Mouse (Mus musculus) MEL (cell line): Measurements from ENCODE around the gene Tmem104. TPM values are rescaled to one million over a fixed set of nuclear protein-coding genes. Genes with fewer than 3 reads are reported as not detected.

Experiments
- DNase-seq: peaks from one replicate; pipeline ENCODE4 v3.0.0; 2011; ENCODE audit warnings: low read depth, low spot score
- H3K27ac ChIP-seq: 2 replicates; pipeline ENCODE4 v1.5.1; 2012; ENCODE audit warnings: low read depth, mild to moderate bottlenecking, control low read depth, low read length, moderate library complexity; ENCODE audit not compliant: control insufficient read depth
- H3K27me3 ChIP-seq, 2 experiments: fragments of 150-350 bp in 1 of 2; sonication (generic) in 1 of 2; 2 replicates each; pipeline ENCODE4 v1.6.1; 2012; ENCODE audit warnings: low read length in 2 of 2, mild to moderate bottlenecking in 2 of 2, improper control_type of control experiment in 1 of 2, moderate library complexity in 1 of 2; ENCODE audit not compliant: insufficient read depth in 2 of 2, control insufficient read depth in 1 of 2
- H3K36me3 ChIP-seq, 2 experiments: 2 replicates each; pipeline ENCODE4 v1.6.1; 2012 to 2014; ENCODE audit warnings: low read length in 2 of 2, improper control_type of control experiment in 1 of 2, inconsistent platforms in 1 of 2, mild to moderate bottlenecking in 1 of 2; ENCODE audit not compliant: insufficient read depth in 2 of 2, control insufficient read depth in 1 of 2
- H3K4me1 ChIP-seq, 2 experiments: fragments of 150-350 bp in 1 of 2; sonication (generic) in 1 of 2; 2 replicates each; pipeline ENCODE4 v1.6.1; 2012; ENCODE audit warnings: low read length in 2 of 2, improper control_type of control experiment in 1 of 2, mild to moderate bottlenecking in 1 of 2; ENCODE audit not compliant: insufficient read depth in 2 of 2, control insufficient read depth in 1 of 2
- H3K4me3 ChIP-seq, 2 experiments: fragments of 150-350 bp in 1 of 2; sonication (generic) in 1 of 2; 2 replicates each; pipeline ENCODE4 v1.5.1; 2012; ENCODE audit warnings: low read depth in 2 of 2, low read length in 2 of 2, mild to moderate bottlenecking in 2 of 2, moderate library complexity in 2 of 2, control low read depth in 1 of 2, improper control_type of control experiment in 1 of 2; ENCODE audit not compliant: control insufficient read depth in 1 of 2, insufficient read depth in 1 of 2
- H3K79me2 ChIP-seq: 2 replicates; pipeline ENCODE4 v1.6.1; 2012; ENCODE audit warnings: mild to moderate bottlenecking, low read length, moderate library complexity; ENCODE audit not compliant: control insufficient read depth, poor library complexity, insufficient read depth
- H3K9ac ChIP-seq: 2 replicates; pipeline ENCODE4 v1.6.1; 2012; ENCODE audit warnings: low read depth, mild to moderate bottlenecking, control low read depth, low read length, moderate library complexity; ENCODE audit not compliant: control insufficient read depth, poor library complexity, severe bottlenecking
- H3K9me3 ChIP-seq: fragments of 150-350 bp; sonication (generic); replicated peaks from 2 replicates; pipeline ENCODE4 v1.6.1; 2012; ENCODE audit warnings: mild to moderate bottlenecking, low read length, improper control_type of control experiment, moderate library complexity; ENCODE audit not compliant: insufficient read depth
- BHLHE40 ChIP-seq: IDR thresholded peaks from 2 replicates; pipeline ENCODE4 v1.6.1; 2012; ENCODE audit warnings: low read depth, mild to moderate bottlenecking, inconsistent platforms, low read length, improper control_type of control experiment, borderline replicate concordance
- CTCF ChIP-seq, 3 experiments: IDR thresholded peaks in 2 of 3; conservative IDR thresholded peaks in 1 of 3; 2 replicates each; pipeline ENCODE4 v1.5.1; 2011 to 2012; ENCODE audit warnings: low read length in 3 of 3, low read depth in 2 of 3, mild to moderate bottlenecking in 2 of 3, improper control_type of control experiment in 1 of 3, inconsistent platforms in 1 of 3, mixed read lengths in 1 of 3, moderate library complexity in 1 of 3; ENCODE audit not compliant: control insufficient read depth in 1 of 3, insufficient read depth in 1 of 3, poor library complexity in 1 of 3, severe bottlenecking in 1 of 3
- EP300 ChIP-seq, 2 experiments: IDR thresholded peaks; 2 replicates each; pipeline ENCODE4 v1.6.1; 2011; ENCODE audit warnings: improper control_type of control experiment in 2 of 2, low read length in 2 of 2, low read depth in 1 of 2, mild to moderate bottlenecking in 1 of 2
- ETS1 ChIP-seq: IDR thresholded peaks from 2 replicates; pipeline ENCODE4 v1.6.1; 2012; ENCODE audit warnings: low read depth, mild to moderate bottlenecking, inconsistent platforms, low read length, improper control_type of control experiment, moderate library complexity
- GABPA ChIP-seq: IDR thresholded peaks from 2 replicates; pipeline ENCODE4 v1.6.1; 2012; ENCODE audit warnings: low read depth, mild to moderate bottlenecking, inconsistent platforms, low read length, improper control_type of control experiment, moderate library complexity
- JUND ChIP-seq: IDR thresholded peaks from 2 replicates; pipeline ENCODE4 v1.6.1; 2011; ENCODE audit warnings: low read depth, mild to moderate bottlenecking, improper control_type of control experiment, low read length
- MAX ChIP-seq: IDR thresholded peaks from 2 replicates; pipeline ENCODE4 v1.6.1; 2011; ENCODE audit warnings: low read length, improper control_type of control experiment
- MXI1 ChIP-seq: IDR thresholded peaks from 2 replicates; pipeline ENCODE4 v1.6.1; 2011; ENCODE audit warnings: mild to moderate bottlenecking, low read depth, low read length, improper control_type of control experiment
- MYC ChIP-seq: IDR thresholded peaks from 2 replicates; pipeline ENCODE4 v1.6.1; 2011; ENCODE audit warnings: low read depth, mild to moderate bottlenecking, low read length, improper control_type of control experiment, moderate library complexity
- NRF1 ChIP-seq: IDR thresholded peaks from 2 replicates; pipeline ENCODE4 v1.6.1; 2014; ENCODE audit warnings: low read depth, mild to moderate bottlenecking, inconsistent platforms, low read length, improper control_type of control experiment, moderate library complexity; ENCODE audit not compliant: poor library complexity, insufficient read depth, severe bottlenecking
- POLR2AphosphoS2 ChIP-seq: IDR thresholded peaks from 2 replicates; pipeline ENCODE4 v1.6.1; 2011; ENCODE audit warnings: low read length, improper control_type of control experiment
- POLR2AphosphoS5 ChIP-seq: IDR thresholded peaks from 2 replicates; pipeline ENCODE4 v1.6.1; 2012; ENCODE audit warnings: low read depth, borderline replicate concordance, mild to moderate bottlenecking, inconsistent platforms, low read length, moderate library complexity, mixed read lengths
- RAD21 ChIP-seq: IDR thresholded peaks from 2 replicates; pipeline ENCODE4 v1.6.1; 2011; ENCODE audit warnings: mild to moderate bottlenecking, low read depth, low read length, improper control_type of control experiment
- SIN3A ChIP-seq: IDR thresholded peaks from 2 replicates; pipeline ENCODE4 v1.6.1; 2012; ENCODE audit warnings: low read length, improper control_type of control experiment, inconsistent platforms
- SMC3 ChIP-seq: IDR thresholded peaks from 2 replicates; pipeline ENCODE4 v1.6.1; 2011; ENCODE audit warnings: low read depth, low read length, improper control_type of control experiment
- TBP ChIP-seq: IDR thresholded peaks from 2 replicates; pipeline ENCODE4 v1.8.0; 2011; ENCODE audit warnings: low read depth, low read length, improper control_type of control experiment
- TCF12 ChIP-seq: IDR thresholded peaks from 2 replicates; pipeline ENCODE4 v1.6.1; 2014; ENCODE audit warnings: low read depth, mild to moderate bottlenecking, inconsistent platforms, low read length, improper control_type of control experiment, moderate library complexity
- UBTF ChIP-seq: IDR thresholded peaks from 2 replicates; pipeline ENCODE4 v1.6.1; 2012; ENCODE audit warnings: low read depth, mild to moderate bottlenecking, inconsistent platforms, low read length, improper control_type of control experiment, moderate library complexity, borderline replicate concordance; ENCODE audit not compliant: insufficient read depth
- USF1 ChIP-seq: IDR thresholded peaks from 2 replicates; pipeline ENCODE4 v1.6.1; 2014; ENCODE audit warnings: low read depth, mild to moderate bottlenecking, inconsistent platforms, low read length, improper control_type of control experiment, moderate library complexity
- ZC3H11A ChIP-seq: IDR thresholded peaks from 2 replicates; pipeline ENCODE4 v1.6.1; 2012; ENCODE audit warnings: low read depth, mild to moderate bottlenecking, inconsistent platforms, low read length, improper control_type of control experiment
- ZMIZ1 ChIP-seq: IDR thresholded peaks from 2 replicates; pipeline ENCODE4 v1.6.1; 2012; ENCODE audit warnings: low read depth, mild to moderate bottlenecking, inconsistent platforms, low read length, improper control_type of control experiment, moderate library complexity
- ZNF384 ChIP-seq: IDR thresholded peaks from 2 replicates; pipeline ENCODE4 v1.6.1; 2012; ENCODE audit warnings: low read depth, mild to moderate bottlenecking, inconsistent platforms, low read length, improper control_type of control experiment
- polyA plus RNA-seq, 2 experiments: library from polyadenylated mRNA; stranded (reverse) in 1 of 2; unstranded in 1 of 2; fragments of >175 nt in 1 of 2; fragments of >200 nt in 1 of 2; gene quantifications; 2 replicates each; pipeline versions ENCODE4 v1.2.1 to v1.2.4; 2012; ENCODE audit warnings: low replicate concordance in 2 of 2, low read depth in 1 of 2; ENCODE audit not compliant: insufficient read length in 2 of 2, insufficient read depth in 1 of 2, missing spikeins in 1 of 2
- total RNA-seq: library from RNA; depleted of rRNA; stranded (reverse); fragments of 300-350 nt; gene quantifications from 2 replicates; pipeline ENCODE4 v1.2.3, GENCODE M21; 2012

Tmem104 gene
- total and polyA plus RNA-seq, 3 experiments = 21.9 to 24.8 TPM; not detected in 1

GRCm38 (mm10) chr11:115246386-115246785 lies 59.1 kb downstream of the Tmem104 start (continued):
- TF ChIP-seq MYC = no peak
- no peak for TF ChIP-seq ZC3H11A
- TF ChIP-seq, all 39 proteins: peak for 0

DNA sequence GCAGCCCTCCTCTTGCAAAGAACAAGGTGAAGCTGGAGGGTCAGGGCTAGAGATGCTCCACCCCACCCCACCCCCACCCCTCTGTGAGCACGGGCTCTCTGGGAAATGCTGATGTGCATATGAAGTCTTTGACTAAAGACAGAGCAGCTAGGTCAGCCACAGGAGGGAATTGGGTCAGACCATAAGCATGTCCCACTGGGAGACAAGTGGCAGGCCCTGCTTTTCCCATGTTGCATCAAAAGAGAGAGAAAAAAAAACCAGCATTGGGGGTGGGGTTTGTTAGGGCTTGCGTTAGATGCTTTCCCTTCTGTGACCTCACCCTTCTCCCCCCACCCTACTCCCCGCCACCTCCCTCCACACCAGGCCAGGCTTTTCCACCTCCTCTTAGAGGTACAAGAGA lies 60.0 kb downstream of the Tmem104 start:
- Histone ChIP-seq H3K36me3 (no peaks in the 10 kb centered on the region), H3K27me3 (no peaks in the 10 kb centered on the region), H3K9ac (no peak overlapping the region), H3K79me2 (no peaks in the 10 kb centered on the region), H3K4me3 (no peak overlapping the region), H3K9me3 (no peaks in the 10 kb centered on the region), H3K27ac (0 out of 2 replicates have a peak overlapping the region, but pooled peaks have one; percentile 17), H3K4me1 (no peaks in the 10 kb centered on the region)
- TF ChIP-seq POLR2AphosphoS5 = no peak
- 0 out of 2 replicates have a peak, but pooled peaks have one; percentile 17 for TF ChIP-seq POLR2AphosphoS2
- DNase-seq = no peak

DNA sequence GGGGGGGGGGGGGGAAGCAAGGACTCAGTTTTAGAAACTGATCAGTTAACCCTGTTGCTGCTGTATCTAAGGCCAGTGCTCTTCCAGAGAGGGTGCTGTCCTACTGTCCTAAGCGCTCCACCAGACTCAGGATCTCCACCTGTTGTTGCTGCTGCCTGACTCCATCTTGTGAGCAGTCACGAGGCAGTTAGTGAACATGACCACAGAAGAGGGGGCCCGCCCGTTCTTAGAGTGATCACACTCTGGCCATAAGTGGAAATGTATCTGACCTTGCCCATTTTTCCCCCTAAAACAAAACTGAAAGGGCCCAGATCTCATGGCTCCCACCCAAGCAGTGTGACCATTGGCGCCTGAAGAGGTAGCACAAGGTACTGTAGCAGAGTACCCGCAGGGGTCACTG lies 60.7 kb downstream of the Tmem104 start:
- no peak for DNase-seq
- Histone ChIP-seq H3K79me2 (no peaks in the 10 kb centered on the region), H3K9me3 (no peaks in the 10 kb centered on the region), H3K4me3 (no peak overlapping the region), H3K9ac (no peak overlapping the region), H3K27ac (no peak overlapping the region), H3K27me3 (no peaks in the 10 kb centered on the region)
- no peak for TF ChIP-seq MYC
- no peak for TF ChIP-seq UBTF
- no peak for TF ChIP-seq JUND
- no peak for TF ChIP-seq USF1
- TF ChIP-seq ZMIZ1 = no peak
- TF ChIP-seq SIN3A = no peak
- no peak for TF ChIP-seq MAX
- TF ChIP-seq TCF12 = no peak
- TF ChIP-seq RAD21 = no peak
- no peak for TF ChIP-seq BHLHE40
- TF ChIP-seq POLR2AphosphoS2 = no peak
- TF ChIP-seq MXI1 = no peak
- no peak for TF ChIP-seq ETS1
- no peak for TF ChIP-seq CTCF (IDR thresholded peaks at IDR 0.05 in 2 of 3, conservative IDR thresholded peaks at IDR 0.05 in 1 of 3; ENCODE audit: control insufficient read depth in 1 of 3, insufficient read depth in 1 of 3, low read depth in 2 of 3, low read length in 3 of 3, poor library complexity in 1 of 3, severe bottlenecking in 1 of 3)
- no peak for TF ChIP-seq SMC3
- TF ChIP-seq GABPA = no peak
- no peak for TF ChIP-seq EP300 (IDR thresholded peaks at IDR 0.05; ENCODE audit: low read depth in 1 of 2, low read length in 2 of 2)
- no peak for TF ChIP-seq ZNF384
- no peak for TF ChIP-seq NRF1
- no peak for TF ChIP-seq TBP
- TF ChIP-seq, all 39 proteins: peak for 0
- no peaks in the 10 kb centered on the region for H3K4me1 ChIP-seq
- no peaks in the 10 kb centered on the region for H3K36me3 ChIP-seq
